Mouse (Mus musculus): Measurements from ENCODE around the gene Ctf1.
"Not testable (repeated sequence)": the region's sequence is repeated elsewhere in the genome, so short reads cannot be mapped to it uniquely, and the experiment has no call there.

Gene Ctf1

DNA sequence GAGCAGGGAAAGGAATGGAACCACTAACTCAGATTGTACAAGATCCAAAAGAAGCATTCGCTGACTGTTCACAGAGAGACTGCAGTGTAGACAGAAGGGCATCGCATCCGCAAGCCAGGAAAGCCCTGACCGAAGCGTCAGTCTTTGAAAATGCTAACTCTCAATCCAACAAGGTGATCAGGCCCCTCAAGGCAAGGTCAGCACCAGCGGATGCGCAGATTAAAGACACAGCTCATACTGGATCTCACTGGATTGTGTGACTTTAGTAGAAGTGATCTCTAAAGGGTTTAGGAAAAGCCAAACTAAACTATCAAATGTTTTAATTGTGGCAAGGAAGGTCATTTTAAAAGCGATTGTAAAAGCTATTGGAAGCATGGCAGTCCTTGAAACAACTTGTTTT lies 19.2 kb upstream of the Ctf1 start:
- no peak for DNase-seq (ENCODE audit: low spot score in 2 of 2)

DNA sequence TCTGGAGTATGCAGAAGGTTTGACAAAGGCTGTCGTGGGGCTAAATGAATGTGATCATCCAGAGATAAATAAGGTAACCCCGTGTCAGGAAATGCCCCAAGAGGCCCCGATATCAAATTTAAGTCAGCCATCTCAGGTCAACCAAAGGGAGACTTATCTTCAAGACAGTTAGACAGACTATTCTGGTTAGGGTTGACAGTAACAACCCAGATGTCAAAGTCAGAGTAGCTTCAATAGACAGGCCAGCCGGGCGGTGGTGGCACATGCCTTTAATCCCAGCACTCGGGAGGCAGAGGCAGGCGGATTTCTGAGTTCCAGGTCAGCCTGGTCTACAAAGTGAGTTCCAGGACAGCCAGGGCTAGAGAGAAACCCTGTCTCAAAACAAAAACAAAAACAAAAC lies 18.8 kb upstream of the Ctf1 start:
- DNase-seq (ENCODE audit: low spot score in 2 of 2): not testable (repeated sequence)

DNA sequence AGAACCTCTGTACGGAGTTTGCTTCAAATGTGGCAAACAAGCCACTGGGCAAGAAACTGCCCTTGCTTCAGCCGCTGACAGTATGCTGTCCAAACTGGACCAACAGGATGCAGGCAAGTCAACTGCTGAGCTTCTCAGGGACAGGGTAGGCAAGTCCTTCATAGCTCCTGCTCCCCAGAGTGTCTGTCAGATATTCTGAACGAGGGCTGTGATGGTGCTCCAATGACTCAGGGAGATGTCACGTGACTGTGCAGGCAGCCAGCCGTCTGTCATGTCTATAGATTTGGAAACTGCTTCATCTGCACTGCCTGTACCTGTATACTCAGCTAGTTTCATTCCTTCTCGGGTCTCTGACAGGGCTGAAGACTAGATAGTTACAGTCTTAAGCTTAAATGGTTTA lies 13.6 kb upstream of the Ctf1 start:
- DNase-seq (ENCODE audit: low spot score in 2 of 2): peak in 1 of 2 experiments; percentile 43

DNA sequence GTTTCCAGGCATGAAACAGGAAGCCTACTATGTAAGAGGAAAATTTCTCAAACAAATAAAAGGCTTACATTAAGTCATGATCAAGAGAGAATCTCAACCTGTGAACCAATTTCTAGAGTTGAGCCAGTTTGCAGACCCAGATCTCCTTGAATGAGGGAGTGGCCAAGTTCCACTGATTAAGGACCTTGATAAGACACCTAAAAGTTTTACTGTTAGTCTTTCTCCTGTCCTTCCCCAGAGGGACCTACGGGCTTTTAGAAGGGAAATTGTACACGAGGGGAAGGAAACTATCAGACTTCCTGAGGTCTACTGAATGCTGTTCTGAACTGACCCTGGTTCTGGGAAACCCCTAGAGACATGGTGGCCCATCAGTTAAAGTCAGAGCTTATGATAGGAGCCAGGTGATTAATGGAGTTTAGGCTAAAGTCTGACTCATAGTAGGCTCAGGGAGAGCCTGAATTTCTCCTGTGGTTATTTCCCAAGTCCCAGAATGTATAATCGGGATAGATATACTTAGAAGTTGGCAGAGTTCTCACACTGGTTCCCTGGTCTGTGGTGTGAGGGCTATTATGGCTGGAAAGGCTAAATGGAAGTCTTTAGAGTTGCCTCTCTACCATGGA lies 11.7 kb upstream of the Ctf1 start:
- no peak for DNase-seq (ENCODE audit: low spot score in 2 of 2)

DNA sequence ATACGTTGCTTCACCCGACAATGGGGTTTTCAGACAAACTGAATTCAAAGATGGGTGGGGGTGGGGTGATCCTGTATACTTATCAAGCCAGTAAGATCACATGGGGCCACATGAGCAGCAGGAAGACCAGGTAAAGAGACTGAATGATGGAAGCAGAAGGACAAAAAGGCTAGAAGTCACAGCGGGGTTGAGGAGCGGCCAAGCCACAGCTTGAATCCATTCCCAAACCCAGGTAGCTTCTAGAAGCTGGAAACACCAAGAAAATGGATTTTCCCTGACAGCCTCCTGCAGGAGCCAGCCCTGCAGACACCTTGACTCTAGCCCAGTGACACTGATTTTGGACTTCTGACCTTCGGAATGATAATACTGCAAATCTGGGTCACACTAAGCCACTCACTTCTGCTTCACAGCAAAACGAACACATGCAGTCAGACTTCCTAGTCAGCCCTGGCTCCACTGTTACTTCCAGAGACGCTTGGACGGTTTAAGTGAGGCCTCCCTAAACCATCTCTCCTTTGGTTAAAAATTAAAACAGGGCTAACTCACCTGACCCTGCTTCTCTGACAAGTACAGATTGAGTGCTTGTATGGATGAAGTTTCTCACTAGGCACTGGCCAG lies 8.9 kb upstream of the Ctf1 start:
- DNase-seq (ENCODE audit: low spot score in 2 of 2): no peak

DNA sequence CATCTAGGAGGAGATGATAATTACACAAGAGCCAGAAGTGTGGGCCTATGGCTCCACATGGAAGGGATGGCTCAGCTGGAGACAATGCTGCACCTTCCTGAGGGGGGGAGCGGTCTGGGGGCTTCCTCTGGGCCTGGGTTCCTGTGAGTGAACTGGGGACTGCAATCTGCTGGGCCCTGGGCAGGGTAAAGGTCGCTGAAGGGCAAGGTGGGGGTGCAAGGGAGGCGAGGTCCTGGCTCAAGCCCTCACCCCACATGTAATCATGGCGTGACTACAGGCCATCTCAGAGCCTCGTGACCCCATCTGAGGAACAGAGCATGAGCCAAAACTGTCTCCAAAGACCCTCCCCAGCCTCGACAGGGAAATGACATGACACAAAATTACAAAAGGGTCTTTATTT lies 7.9 kb upstream of the Ctf1 start:
- no peak for DNase-seq (ENCODE audit: low spot score in 2 of 2)

DNA sequence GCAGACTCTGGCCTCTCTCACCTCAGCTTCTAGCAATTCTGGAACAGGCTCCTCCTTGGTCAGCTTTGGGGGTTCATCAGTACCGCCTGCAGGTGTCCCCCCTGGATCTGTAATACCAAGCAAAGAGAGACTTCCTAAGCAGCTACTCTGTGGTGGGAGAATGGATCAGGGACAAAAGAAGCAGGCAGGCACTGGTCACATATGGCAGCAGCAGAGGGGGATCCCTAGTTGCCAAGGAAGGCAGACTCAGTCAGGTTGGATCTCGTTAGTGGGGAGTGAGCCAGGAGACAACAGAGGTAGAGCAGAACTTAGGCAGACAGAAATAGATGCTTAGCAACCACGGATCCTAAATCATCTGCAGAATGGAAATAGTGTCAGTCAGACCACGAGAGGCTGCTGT lies 6.8 kb upstream of the Ctf1 start:
- peak in 1 of 2 experiments; percentile 65 for DNase-seq (ENCODE audit: low spot score in 2 of 2)

DNA sequence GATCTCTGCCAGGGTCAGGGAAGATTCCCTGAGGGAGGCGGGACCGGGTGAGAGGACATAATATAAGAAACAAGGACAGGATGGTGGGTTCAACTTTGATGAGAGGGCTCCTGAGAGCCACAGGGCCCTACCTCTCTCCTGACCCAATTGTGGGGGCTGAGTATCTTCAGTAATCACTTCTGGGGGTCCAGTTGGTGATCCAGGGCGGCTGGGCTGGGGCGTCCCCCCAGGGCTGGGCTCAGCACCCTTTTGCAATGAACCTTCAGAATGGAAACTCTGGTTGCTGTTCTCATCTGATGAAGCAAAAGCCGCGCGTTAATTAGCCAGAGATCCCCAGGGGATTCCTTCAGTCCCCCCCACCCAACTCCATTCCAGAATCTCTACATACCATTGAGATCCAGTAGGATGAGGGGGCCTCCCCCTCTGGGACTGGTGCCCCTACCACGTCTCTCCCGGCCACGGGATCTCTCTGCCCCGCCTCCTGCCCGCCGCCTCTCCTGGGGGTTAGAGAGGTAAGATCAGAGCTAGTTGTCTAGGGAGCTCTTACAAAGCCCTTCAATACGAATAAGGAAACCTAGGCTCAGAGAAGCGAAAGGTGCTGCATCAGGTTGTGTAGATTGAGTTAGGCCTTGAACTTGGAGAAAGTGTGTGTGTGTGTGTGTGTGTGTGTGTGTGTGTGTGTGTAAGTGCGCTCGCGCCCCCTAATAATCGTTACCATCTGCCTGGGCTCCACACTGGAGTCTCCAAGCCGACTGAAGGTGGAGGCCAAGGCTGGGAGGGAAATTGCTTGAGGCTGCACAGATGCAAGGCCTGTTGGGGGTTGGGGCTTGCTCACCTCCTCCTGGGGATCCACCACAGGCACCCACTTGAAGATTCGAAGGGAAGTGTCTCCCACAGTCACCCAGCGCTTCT lies 5.2 kb upstream of the Ctf1 start:
- DNase-seq (ENCODE audit: low spot score in 2 of 2): no peak

DNA sequence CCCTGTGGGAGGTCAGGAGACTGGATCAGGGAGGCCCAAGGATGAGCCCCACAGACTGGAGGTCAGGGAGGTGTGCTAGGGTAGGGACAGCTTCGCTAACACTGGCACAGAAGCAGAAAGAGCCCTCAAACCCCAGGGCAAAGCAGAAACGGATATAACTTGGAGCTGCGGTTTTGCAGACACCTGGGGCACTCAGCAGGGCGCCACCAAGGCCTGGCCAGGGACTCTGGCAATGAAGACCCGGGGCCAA lies 4.7 kb upstream of the Ctf1 start:
- DNase-seq (ENCODE audit: low spot score in 2 of 2): no peak

DNA sequence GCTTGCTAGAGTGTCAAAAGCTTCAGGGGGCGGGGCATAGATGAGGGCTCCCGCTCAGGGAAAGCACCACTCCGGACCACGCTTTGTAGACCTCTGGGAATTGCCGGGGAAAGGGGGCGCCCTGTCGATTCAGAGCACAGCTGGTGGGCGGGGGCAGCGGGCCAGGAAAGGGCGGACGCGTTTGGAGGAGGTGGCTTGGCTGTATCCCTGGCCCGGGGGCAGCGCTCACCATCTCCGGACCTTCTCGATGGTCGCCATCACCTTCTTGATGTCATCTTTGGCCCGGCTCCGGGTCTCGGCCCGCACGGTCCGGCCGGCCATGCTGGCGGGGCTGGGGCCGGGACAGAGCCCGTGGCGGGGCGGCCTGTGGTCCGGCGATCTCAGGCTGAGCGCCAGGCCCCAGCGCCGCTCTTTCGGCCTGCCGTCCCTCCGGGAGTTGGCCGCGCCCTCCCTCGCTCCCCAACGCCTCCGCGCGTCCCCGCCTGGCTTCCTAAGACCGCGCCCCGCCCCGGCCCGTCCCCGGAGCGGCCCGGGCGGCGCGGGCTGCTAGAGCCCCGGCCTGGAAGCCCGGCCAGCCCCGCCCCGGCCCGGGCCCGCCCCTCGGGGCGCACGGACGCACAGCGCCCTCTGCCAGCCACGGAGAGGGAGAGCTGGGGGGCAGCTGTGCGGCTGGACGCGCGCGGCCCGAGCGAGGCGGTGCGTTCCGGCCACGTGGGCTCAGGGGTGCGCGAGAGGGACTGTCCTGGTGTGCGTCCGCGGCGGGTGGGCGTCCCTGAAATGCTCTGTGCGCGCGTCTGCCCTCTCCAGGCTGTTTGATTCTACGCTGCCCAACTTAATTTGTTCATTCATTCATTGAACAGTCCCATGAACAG lies 4.1 kb upstream of the Ctf1 start, which contains the start of gene Bcl7c:
TSS of gene Bcl7c (minus strand) at position 727 of the 872 bp plus-strand sequence.
- peak; percentile 93 to 95 for DNase-seq (ENCODE audit: low spot score in 2 of 2)

DNA sequence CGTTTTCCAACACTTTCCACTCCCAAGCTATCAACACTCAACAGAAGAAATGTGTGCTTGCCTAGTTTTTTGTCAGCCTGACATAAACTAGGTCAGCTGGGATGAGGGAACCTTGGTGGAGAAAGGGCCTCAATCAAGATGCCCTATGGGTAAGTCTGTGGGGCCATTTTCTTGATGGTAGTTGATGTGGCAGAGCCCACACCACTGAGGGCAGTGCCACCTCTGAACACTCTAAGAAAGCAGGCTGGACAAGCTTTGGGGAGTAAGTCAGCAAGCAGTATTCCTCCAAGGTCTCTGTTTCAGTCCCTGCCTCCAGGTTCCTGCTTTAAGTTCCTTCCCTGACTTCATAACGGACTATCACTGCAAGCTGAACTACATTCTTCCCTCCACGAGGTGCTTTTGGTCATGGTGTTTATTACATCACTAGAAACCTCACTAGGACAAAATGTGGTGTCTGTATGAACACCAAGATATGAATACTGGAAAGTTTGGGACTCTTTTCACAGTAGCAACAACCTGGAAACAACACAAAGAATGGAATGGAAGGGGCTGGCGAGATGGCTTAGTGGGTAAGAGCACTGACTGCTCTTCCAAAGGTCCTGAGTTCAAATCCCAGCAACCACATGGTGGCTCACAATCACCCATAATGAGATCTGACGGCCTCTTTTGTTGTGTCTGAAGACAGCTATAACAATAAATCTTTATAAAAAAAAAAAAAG lies 3.1 kb upstream of the Ctf1 start:
- no peak for DNase-seq (ENCODE audit: low spot score in 2 of 2)

DNA sequence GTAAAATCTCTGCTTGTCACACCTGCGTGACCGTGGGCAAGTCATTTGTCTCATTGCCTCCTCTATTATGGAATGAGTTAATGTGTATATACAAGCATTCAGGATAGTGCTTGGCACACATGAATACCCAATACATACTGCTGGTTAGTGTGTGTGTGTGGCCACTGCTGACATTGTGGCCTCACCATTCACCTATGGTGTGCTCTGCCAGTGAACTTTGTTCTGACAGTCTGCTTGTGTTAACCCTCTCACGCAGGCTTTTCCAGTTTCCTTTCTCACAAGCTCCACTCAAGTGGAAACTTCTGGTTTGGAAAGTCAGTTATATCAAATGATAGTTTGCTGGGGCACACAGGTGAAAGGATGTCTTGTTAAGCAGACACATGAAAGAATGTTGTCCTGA lies 1.5 kb upstream of the Ctf1 start:
- DNase-seq (ENCODE audit: low spot score in 2 of 2): no peak

DNA sequence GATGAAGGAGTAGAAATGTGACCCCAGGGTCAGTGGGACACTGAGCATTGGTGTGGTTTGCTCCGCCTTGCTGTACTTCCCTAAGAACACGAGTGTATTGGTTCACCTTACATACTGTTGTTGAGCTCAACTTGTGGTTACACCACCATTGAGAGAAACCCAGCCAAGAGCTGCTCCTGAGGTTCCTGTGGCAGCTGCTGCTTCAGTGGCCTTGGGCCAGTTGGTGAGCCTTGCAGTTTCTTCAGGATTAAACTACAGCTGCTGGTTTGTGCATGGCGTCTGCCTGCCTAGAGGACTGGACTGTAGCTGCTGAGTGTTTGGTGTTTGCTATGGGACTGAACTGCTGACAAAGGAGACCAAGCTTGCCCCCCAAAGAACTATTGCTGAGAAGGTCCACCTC lies 1.1 kb upstream of the Ctf1 start:
- DNase-seq (ENCODE audit: low spot score in 2 of 2): no peak

DNA sequence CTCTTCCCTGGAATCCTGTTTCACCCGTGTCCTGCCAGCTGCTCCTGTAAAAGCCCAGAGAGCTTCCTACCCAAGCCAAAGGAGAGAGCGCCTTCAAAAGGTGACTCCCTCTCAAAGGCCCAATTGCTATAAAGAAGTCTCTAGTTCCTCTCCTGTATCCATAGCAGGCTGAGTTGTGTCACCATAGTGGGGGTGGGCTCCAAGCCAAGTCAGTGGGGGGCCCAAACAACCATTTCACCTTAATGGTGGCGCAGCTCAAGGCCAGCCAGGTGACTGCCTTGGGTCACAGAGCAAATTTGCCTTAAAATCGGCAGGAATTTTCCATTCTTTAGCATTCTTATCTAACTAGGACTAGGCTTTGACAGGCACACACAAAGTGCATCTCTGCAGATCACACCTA lies 2.3 kb downstream of the Ctf1 start:
- DNase-seq (ENCODE audit: low spot score in 2 of 2): no peak

DNA sequence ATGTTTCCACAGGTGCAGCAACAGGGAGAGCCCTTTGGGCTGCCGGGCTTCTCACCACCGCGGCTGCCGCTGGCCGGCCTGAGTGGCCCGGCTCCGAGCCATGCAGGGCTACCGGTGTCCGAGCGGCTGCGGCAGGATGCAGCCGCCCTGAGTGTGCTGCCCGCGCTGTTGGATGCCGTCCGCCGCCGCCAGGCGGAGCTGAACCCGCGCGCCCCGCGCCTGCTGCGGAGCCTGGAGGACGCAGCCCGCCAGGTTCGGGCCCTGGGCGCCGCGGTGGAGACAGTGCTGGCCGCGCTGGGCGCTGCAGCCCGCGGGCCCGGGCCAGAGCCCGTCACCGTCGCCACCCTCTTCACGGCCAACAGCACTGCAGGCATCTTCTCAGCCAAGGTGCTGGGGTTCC lies 4.5 kb downstream of the Ctf1 start:
- DNase-seq (ENCODE audit: low spot score in 2 of 2): peak; percentile 61 to 77

DNA sequence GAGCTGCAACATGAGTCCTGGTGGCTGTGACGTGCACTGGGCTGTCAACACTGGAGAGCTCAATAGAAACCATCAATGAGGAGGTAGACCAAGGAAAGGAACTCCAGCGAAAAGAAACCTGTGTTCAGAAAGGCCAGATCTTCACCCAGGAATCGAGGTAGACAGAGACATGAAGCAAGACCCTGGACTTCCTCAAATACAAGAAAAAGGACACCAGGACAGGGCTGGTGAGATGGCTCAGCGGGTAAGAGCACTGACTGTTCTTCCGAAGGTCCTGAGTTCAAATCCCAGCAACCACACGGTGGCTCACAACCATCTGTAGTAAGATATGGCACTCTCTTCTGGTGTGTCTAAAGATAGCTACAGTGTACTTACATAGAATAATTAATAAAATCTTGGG lies 5.8 kb downstream of the Ctf1 start:
- DNase-seq (ENCODE audit: low spot score in 2 of 2): no peak

DNA sequence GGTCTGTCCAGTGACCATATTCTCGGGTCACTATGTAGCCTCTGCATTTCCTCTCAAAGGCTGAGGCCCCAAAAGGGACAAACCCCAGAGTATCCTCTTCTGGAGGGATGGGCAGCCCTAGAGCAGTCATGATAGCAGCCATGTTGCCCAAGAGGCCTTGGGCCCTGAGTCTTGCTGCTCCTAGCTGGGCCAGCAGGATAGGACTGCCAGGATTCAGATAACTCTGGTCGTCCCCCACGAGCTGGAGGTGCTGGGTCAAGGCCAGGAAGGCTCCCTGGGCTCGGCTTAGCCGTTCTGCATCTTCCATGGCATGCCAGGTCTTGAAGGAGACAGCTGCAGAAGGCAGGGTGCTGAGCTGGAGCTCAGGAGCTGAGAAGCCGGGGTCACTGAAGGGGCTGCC lies 6.7 kb downstream of the Ctf1 start:
- no peak for DNase-seq (ENCODE audit: low spot score in 2 of 2)

DNA sequence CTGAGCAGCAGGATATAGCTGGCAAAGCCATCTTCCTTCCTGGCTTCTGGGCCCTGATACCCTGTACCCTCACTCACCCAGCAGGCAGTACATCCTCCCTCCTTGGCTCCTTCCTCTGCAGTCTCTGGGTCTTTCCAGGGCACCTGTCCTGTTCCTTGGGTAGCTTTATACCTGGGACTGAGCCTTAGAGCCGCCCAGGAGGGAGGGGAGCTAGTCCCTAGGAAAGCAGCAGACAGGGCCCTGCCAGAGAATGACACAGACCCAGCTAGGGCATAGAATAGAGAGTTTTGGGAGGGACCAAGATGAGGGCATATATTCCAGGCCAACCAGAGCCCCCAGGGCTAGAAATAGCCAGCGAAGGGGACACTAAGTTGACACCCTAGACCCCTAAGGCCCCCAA lies 13.0 kb downstream of the Ctf1 start:
- no peak for DNase-seq (ENCODE audit: low spot score in 2 of 2)

DNA sequence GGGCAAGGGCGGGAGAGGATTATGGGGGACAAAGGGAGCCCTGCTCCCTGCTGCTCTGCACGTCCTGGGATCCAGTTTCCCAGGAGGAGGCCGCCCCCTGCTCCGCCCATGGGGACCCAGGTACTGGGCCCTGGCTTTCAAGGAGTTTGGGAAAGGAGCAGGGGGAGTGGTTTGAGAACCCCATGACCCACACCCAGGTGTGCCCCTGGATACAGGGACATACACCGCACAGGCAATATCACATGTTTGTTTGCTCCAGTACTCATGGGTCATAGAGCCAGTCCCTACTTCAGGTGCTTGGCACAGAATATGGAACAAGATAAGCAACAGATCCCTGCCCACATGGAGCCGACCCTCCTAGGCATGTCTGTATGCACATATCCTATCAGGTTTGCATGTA lies 13.4 kb downstream of the Ctf1 start:
- DNase-seq (ENCODE audit: low spot score in 2 of 2): no peak

DNA sequence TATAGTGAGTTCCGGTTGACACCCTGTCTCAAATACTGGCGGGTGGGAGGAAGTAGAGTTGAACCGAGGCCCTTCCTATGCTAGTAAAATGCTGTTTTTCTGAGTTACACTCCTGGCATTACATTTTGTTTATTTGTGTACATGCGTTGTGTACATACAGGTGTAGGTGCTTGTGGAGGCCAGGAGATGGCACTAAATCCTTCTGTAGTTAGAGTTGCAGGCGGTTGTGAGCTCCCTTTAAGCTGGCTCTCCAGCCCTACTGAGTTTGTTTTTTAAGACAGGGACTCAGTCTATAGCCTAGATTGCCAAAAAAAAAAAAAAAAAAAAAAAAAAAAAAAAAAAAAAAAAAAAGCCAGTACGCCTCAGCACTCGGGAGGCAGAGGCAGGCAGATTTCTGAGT lies 15.4 kb downstream of the Ctf1 start:
- no peak for DNase-seq (ENCODE audit: low spot score in 2 of 2)

DNA sequence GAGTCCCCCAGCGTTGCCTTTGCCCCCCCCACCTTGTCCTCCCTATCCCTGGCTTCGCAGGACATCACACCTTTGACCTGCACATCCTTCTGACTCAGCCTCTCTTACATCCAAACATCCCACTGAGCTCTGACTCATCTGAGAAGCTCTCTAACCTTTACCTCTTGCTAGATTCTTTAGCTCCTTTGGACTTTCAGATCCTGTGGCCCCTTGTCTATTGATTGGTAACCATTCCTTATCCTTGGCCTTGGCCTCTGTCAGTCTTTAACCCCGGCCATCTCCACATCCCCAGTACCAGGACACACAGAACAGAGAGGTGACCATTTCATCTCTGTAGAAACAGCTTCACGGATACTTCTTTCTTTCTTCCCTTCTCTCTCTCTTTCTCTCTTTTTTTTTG lies 17.6 kb downstream of the Ctf1 start:
- no peak for DNase-seq (ENCODE audit: low spot score in 2 of 2)

DNA sequence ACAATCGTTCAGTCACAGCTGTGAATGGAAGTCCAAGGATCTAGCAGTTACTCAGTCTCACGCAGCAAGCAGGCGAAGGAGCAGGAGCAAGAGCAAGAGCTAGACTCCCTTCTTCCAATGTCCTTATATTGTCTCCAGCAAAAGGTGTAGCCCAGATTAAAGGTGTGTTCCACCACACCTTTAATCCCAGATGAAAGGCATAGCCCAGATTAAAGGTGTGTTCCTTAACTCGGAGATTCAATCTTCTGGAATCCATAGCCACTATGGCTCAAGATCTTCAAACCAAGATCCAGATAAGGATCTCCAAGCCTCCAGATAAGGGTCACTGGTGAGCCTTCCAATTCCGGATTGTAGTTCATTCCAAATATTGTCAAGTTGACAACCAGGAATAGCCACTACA lies 19.5 kb downstream of the Ctf1 start, which contains the start of gene Ctf2:
TSS of gene Ctf2 (minus strand) at position 101 of the 400 bp plus-strand sequence.
- DNase-seq (ENCODE audit: low spot score in 2 of 2): not testable (repeated sequence)
